Mouse (Mus musculus) bone marrow macrophage, adult 2 months (primary cell): ENCODE results near the gene Paqr5.
A peak's percentile ranks its signal among the peaks of the same experiment; 100 is the strongest.

ENCODE experiments used
- CTCF ChIP-seq: IDR thresholded peaks from 2 replicates; pipeline ENCODE4 v1.5.1; 2012; ENCODE audit warnings: low read depth, mild to moderate bottlenecking, low read length, moderate library complexity
- POLR2A ChIP-seq: IDR thresholded peaks from 2 replicates; pipeline ENCODE4 v1.6.1; 2012; ENCODE audit warnings: mild to moderate bottlenecking, low read depth, low read length, borderline replicate concordance

- TF ChIP-seq CTCF, result peak; percentile 78
- no peak for TF ChIP-seq POLR2A
Observed at GRCm38 (mm10) chr9:61965411-61965930, 61.2 kb downstream of the Paqr5 start.
